Mouse (Mus musculus) thymus, postnatal 36 days (tissue): ENCODE results near the gene Olfr1330.
"Not testable (repeated sequence)": the region's sequence is repeated elsewhere in the genome, so short reads cannot be mapped to it uniquely, and the experiment has no call there.

ENCODE experiments used
- DNase-seq, 2 experiments: peaks; one replicate each; pipeline ENCODE4 v3.0.0; 2022; ENCODE audit warnings: mixed read lengths in 2 of 2

Gene Olfr1330

GRCm38 (mm10) chr4:118888297-118888696, at the start of gene Olfr1330:
Gene Olfr1330, plus strand, starts transcription at chr4:118888597.
- no peak for DNase-seq

GRCm38 (mm10) chr4:118861791-118862190, 26.6 kb upstream of the Olfr1330 start:
- DNase-seq: no peak

GRCm38 (mm10) chr4:118862704-118863103, 25.7 kb upstream of the Olfr1330 start:
- no peak for DNase-seq

- no peak for DNase-seq
Measured at GRCm38 (mm10) chr4:118864349-118864748, 24.0 kb upstream of the Olfr1330 start, which contains the start of gene Olfr1331. Gene Olfr1331, plus strand, starts transcription at chr4:118864649.

GRCm38 (mm10) chr4:118867566-118867965, 20.8 kb upstream of the Olfr1330 start:
- DNase-seq: no peak

- no peak for DNase-seq
Measured at GRCm38 (mm10) chr4:118901981-118902380, 13.6 kb downstream of the Olfr1330 start.

GRCm38 (mm10) chr4:118917365-118917764, 29.0 kb downstream of the Olfr1330 start, which contains the start of gene Olfr1329:
Gene Olfr1329, minus strand, starts transcription at chr4:118917465.
- not testable (repeated sequence) for DNase-seq

GRCm38 (mm10) chr4:118931326-118931725, 42.9 kb downstream of the Olfr1330 start:
- not testable (repeated sequence) for DNase-seq

GRCm38 (mm10) chr4:118938512-118938911, 50.1 kb downstream of the Olfr1330 start, which contains the start of gene Olfr1328:
Gene Olfr1328, minus strand, starts transcription at chr4:118938612.
- DNase-seq: no peak
